Mouse (Mus musculus) myocyte (in vitro differentiated cells): Measurements from ENCODE around the gene Prickle4. TPM values are rescaled to one million over a fixed set of nuclear protein-coding genes. Genes with fewer than 3 reads are reported as not detected.

Experiments
- H3K27me3 ChIP-seq: one replicate; pipeline ENCODE4 v1.6.1; 2011; ENCODE audit not compliant: control insufficient read depth, insufficient read depth, insufficient read length
- H3K36me3 ChIP-seq: one replicate; pipeline ENCODE4 v1.6.1; 2011; ENCODE audit not compliant: control insufficient read depth, insufficient read depth
- H3K4me2 ChIP-seq: one replicate; pipeline ENCODE4 v1.6.1; 2011; ENCODE audit warnings: low read depth, control low read depth
- H3K4me3 ChIP-seq: one replicate; pipeline ENCODE4 v1.5.1; 2011; ENCODE audit warnings: mild to moderate bottlenecking, control low read depth, moderate library complexity
- H3K79me2 ChIP-seq: one replicate; pipeline ENCODE4 v1.6.1; 2011; ENCODE audit not compliant: control insufficient read depth, insufficient read depth
- H3ac ChIP-seq: one replicate; pipeline ENCODE4 v1.6.1; 2011; ENCODE audit not compliant: control insufficient read depth, insufficient read length
- CEBPB ChIP-seq: IDR thresholded peaks from 2 replicates; pipeline ENCODE4 v1.6.1; 2011; ENCODE audit warnings: mild to moderate bottlenecking, moderate library complexity; ENCODE audit not compliant: poor library complexity, insufficient read depth, severe bottlenecking
- MYOD1 ChIP-seq, 3 experiments: IDR thresholded peaks; one replicate each; pipeline ENCODE4 v1.6.1; 2011; ENCODE audit warnings: control low read depth in 2 of 3, low read depth in 2 of 3, mild to moderate bottlenecking in 2 of 3, moderate library complexity in 1 of 3; ENCODE audit not compliant: insufficient read length in 2 of 3, control insufficient read depth in 1 of 3
- POLR2A ChIP-seq: IDR thresholded peaks from one replicate; pipeline ENCODE4 v1.6.1; 2011; ENCODE audit warnings: low read depth, mild to moderate bottlenecking, control low read depth, moderate library complexity; ENCODE audit not compliant: insufficient read length
- POLR2AphosphoS2 ChIP-seq: IDR thresholded peaks from one replicate; pipeline ENCODE4 v1.6.1; 2011; ENCODE audit warnings: low read depth, control low read depth; ENCODE audit not compliant: insufficient read length
- SRF ChIP-seq: IDR thresholded peaks from one replicate; pipeline ENCODE4 v1.6.1; 2011; ENCODE audit warnings: low read depth; ENCODE audit not compliant: control insufficient read depth, insufficient read length
- TCF3 ChIP-seq: IDR thresholded peaks from one replicate; pipeline ENCODE4 v1.6.1; 2011; ENCODE audit warnings: low read depth, control low read depth; ENCODE audit not compliant: insufficient read length
- polyA plus RNA-seq: library from polyadenylated mRNA; unstranded; fragments of >200 nt; fragmentation: generic; extraction: Trizol; gene quantifications from one replicate; pipeline ENCODE4 v1.2.1, GENCODE M21; 2012; ENCODE audit warnings: missing spikeins

Prickle4 gene
- polyA plus RNA-seq, 1 experiment = 0.32 TPM

- Histone ChIP-seq H3ac (no peak overlapping the region), H3K36me3 (no peaks in the 10 kb centered on the region)
- TF ChIP-seq POLR2A (no peak), TCF3 (no peak)
Measured at GRCm38 (mm10) chr17:47646683-47647082, 47.9 kb downstream of the Prickle4 start.

GRCm38 (mm10) chr17:47642992-47643391 lies 51.5 kb downstream of the Prickle4 start:
- Histone ChIP-seq H3K36me3 (no peaks in the 10 kb centered on the region), H3K27me3 (no peaks in the 10 kb centered on the region), H3ac (no peak overlapping the region), H3K4me3 (no peak overlapping the region), H3K4me2 (no peak overlapping the region), H3K79me2 (no peaks in the 10 kb centered on the region)
- TF ChIP-seq CEBPB = no peak
- no peak for TF ChIP-seq MYOD1 (IDR thresholded peaks at IDR 0.05; ENCODE audit: control insufficient read depth in 1 of 3, insufficient read length in 2 of 3, low read depth in 2 of 3)
- TF ChIP-seq POLR2AphosphoS2 = no peak
- TF ChIP-seq SRF = no peak
- TF ChIP-seq POLR2A = no peak

More at GRCm38 (mm10) chr17:47646683-47647082, 47.9 kb downstream of the Prickle4 start:
- Histone ChIP-seq H3K4me3 (no peak overlapping the region), H3K27me3 (no peaks in the 10 kb centered on the region), H3K4me2 (no peak overlapping the region), H3K79me2 (no peaks in the 10 kb centered on the region)

Other genes starting within 250 kb of the Prickle4 start
- gene Taf8, start 192.4 kb downstream of the Prickle4 start, polyA plus RNA-seq = 13.4 TPM
- gene Ccnd3, start 189.7 kb downstream of the Prickle4 start, polyA plus RNA-seq = 858 TPM
- gene Bysl, start 83.2 kb downstream of the Prickle4 start, polyA plus RNA-seq = 41.0 TPM
- 33.4 TPM for gene Med20, start 83.2 kb downstream of the Prickle4 start, polyA plus RNA-seq
- gene Gm20517, start 83.1 kb downstream of the Prickle4 start, polyA plus RNA-seq = 1.5 TPM
- gene Usp49, start 64.0 kb downstream of the Prickle4 start, polyA plus RNA-seq = 2.5 TPM
- gene Tomm6, start 6.3 kb downstream of the Prickle4 start, polyA plus RNA-seq = 232 TPM
- 3.4 TPM for gene Frs3, start 5.7 kb downstream of the Prickle4 start, polyA plus RNA-seq
- 1.3 TPM for gene Gm21981, start 281 bp downstream of the Prickle4 start, polyA plus RNA-seq
- not detected for gene Pgc, start 32.1 kb upstream of the Prickle4 start, polyA plus RNA-seq
- gene Tfeb, start 42.3 kb upstream of the Prickle4 start, polyA plus RNA-seq = 16.5 TPM
- gene Mdfi, start 140.0 kb upstream of the Prickle4 start, polyA plus RNA-seq = 1.1 TPM
- 24.7 TPM for gene Foxp4, start 229.9 kb upstream of the Prickle4 start, polyA plus RNA-seq